Comparison of ENCODE assay signal across 39 mouse cellular contexts in the genomic region with DNA sequence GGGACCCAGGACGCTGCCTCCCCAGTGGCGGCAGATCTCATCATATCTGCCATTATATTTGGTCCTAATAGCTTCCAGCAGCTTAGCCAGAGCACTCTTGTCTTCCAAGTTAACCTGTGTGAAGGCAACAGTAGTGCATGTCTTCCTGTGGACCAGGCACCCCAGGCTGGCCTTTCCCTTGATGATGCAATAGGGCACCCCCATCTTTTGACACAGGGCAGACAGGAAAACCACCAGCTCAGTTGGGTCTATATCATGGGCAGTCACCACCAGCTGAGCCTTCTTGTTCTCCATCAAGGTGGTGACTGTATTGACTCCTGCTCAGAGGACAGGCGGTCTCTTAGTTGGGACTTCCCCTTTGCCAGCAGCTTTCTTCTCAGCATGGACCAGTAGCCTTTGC. TPM values are rescaled to one million over a fixed set of nuclear protein-coding genes. Genes with fewer than 3 reads are reported as not detected.
"Had no signal": no experiment of that assay in that cellular context is flagged by ENCODE, and none has a peak within 500 bp of the region (broad histone marks: within the 10 kb centered on the region; RNA-seq: fewer than 3 reads in every experiment).

No protein-coding gene starts in this region.

- H3K9me3 ChIP-seq: heart, embryonic 10.5 days; heart, embryonic 12.5 days; hindbrain, embryonic 10.5 days; hindbrain, embryonic 12.5 days; intestine, embryonic 15.5 days; limb, embryonic 12.5 days; liver, embryonic 13.5 days; liver, embryonic 15.5 days had no signal

- H3K9ac ChIP-seq: heart, embryonic 12.5 days; hindbrain, embryonic 12.5 days; hindbrain, embryonic 14.5 days; intestine, embryonic 15.5 days; limb, embryonic 12.5 days; liver, embryonic 13.5 days; liver, embryonic 15.5 days had no signal

- H3K27ac ChIP-seq: heart, embryonic 10.5 days; hindbrain, embryonic 12.5 days; hindbrain, embryonic 14.5 days; intestine, embryonic 15.5 days; layer of hippocampus, adult 2 months; left cerebral cortex, adult 2 months; limb, embryonic 12.5 days; liver, embryonic 13.5 days; liver, embryonic 15.5 days had no signal

- H3K27me3 ChIP-seq: heart, embryonic 12.5 days; hindbrain, embryonic 12.5 days; intestine, embryonic 15.5 days; limb, embryonic 12.5 days; liver, embryonic 13.5 days; liver, embryonic 15.5 days had no signal

- ATAC-seq: hindbrain, embryonic 16.5 days; inflammation-experienced regulatory T-cells, adult 6 months; intestine, embryonic 15.5 days; intestine, postnatal 0 days had no signal

- H3K4me2 ChIP-seq: heart, embryonic 12.5 days; hindbrain, embryonic 12.5 days; hindbrain, embryonic 14.5 days; intestine, embryonic 15.5 days; limb, embryonic 12.5 days; liver, embryonic 11.5 days; liver, embryonic 13.5 days; liver, embryonic 15.5 days had no signal

- H3K4me1 ChIP-seq: heart, embryonic 10.5 days; heart, embryonic 12.5 days; intestine, embryonic 15.5 days; liver, embryonic 13.5 days; liver, embryonic 15.5 days had no signal

- H3K4me3 ChIP-seq: heart, embryonic 10.5 days; heart, embryonic 12.5 days; hindbrain, embryonic 10.5 days; hindbrain, embryonic 12.5 days; intestine, embryonic 15.5 days; layer of hippocampus, adult 2 months; left cerebral cortex, adult 2 months; limb, embryonic 12.5 days; liver, embryonic 13.5 days; liver, embryonic 15.5 days had no signal

- DNase-seq: gastrocnemius, postnatal 10 days; gastrocnemius, postnatal 36 days; heart, adult 18-20 months; heart, postnatal 10 days; heart, postnatal 4 days; kidney, adult 18-20 months; kidney, adult 8-10 months; kidney, postnatal 10 days; kidney, postnatal 25 days; kidney, postnatal 4 days; left cerebral cortex, postnatal 4 days; liver; liver, embryonic 13.5 days had no signal

- H3K36me3 ChIP-seq: heart, embryonic 10.5 days; heart, embryonic 12.5 days; hindbrain, embryonic 10.5 days; hindbrain, embryonic 12.5 days; intestine, embryonic 15.5 days; limb, embryonic 12.5 days; liver, embryonic 13.5 days; liver, embryonic 15.5 days had no signal

RNA-seq across cellular contexts. Expression of gene Gm21962, which starts 27.2 kb away (rescaled TPM):
- total RNA-seq: gastrocnemius, adult 18-20 months; gastrocnemius, postnatal 10 days; gastrocnemius, postnatal 36 days; heart, adult 18-20 months; heart, adult 8-10 months; heart, postnatal 10 days; heart, postnatal 25 days; heart, postnatal 4 days; layer of hippocampus, adult 2 months; layer of hippocampus, postnatal 10 days; layer of hippocampus, postnatal 25 days; left cerebral cortex, adult 2 months; left cerebral cortex, postnatal 25 days; left cerebral cortex, postnatal 4 days had no signal
- polyA plus RNA-seq: gonadal fat pad, adult 2 months; heart, embryonic 10.5 days; heart, embryonic 12.5 days; heart, embryonic 14.5 days; heart, embryonic 16.5 days; hindbrain, embryonic 10.5 days; hindbrain, embryonic 12.5 days; hindbrain, embryonic 14.5 days; hindbrain, embryonic 16.5 days; inflammation-experienced regulatory T-cells, adult 6 months; intestine, embryonic 15.5 days; intestine, postnatal 0 days; kidney, embryonic 14.5 days; kidney, embryonic 16.5 days; limb, embryonic 12.5 days; limb, embryonic 14.5 days; liver, embryonic 11.5 days; liver, embryonic 13.5 days; liver, embryonic 15.5 days had no signal
